Mouse (Mus musculus) liver, embryonic 14.5 days (tissue): ENCODE data around the gene Zar1. TPM values are rescaled to one million over a fixed set of nuclear protein-coding genes. Genes with fewer than 3 reads are reported as not detected.
"Not testable (repeated sequence)": the region's sequence is repeated elsewhere in the genome, so short reads cannot be mapped to it uniquely, and the experiment has no call there.

ENCODE experiments used
- ATAC-seq: fragments of 200-750 bp; cut with Nextera tagmentation; 2 replicates; pipeline ENCODE4 v1.8.0; 2017; ENCODE audit warnings: moderate number of reproducible peaks, mild to moderate bottlenecking, moderate library complexity; ENCODE audit not compliant: insufficient read depth
- DNase-seq, 3 experiments: peaks; one replicate each; pipeline ENCODE4 v3.0.0-alpha.2; 2012 to 2013; ENCODE audit warnings: low read depth in 3 of 3, low spot score in 3 of 3
- H3K27ac ChIP-seq: fragments of 300-500 bp; sonication (generic); 2 replicates; pipeline ENCODE4 v1.5.1; 2014; ENCODE audit warnings: moderate library complexity, mild to moderate bottlenecking, control low read depth, inconsistent platforms
- H3K27me3 ChIP-seq: fragments of 300-500 bp; sonication (generic); 2 replicates; pipeline ENCODE4 v1.6.1; 2014; ENCODE audit warnings: mild to moderate bottlenecking, low read length, moderate library complexity; ENCODE audit not compliant: control insufficient read depth, insufficient read depth
- H3K36me3 ChIP-seq: fragments of 300-500 bp; sonication (generic); replicated peaks from 2 replicates; pipeline ENCODE4 v1.6.1; 2014; ENCODE audit warnings: low read depth; ENCODE audit not compliant: control insufficient read depth, insufficient read depth
- H3K4me1 ChIP-seq, 2 experiments: fragments of 200-500 bp in 1 of 2; fragments of 300-500 bp in 1 of 2; sonication (generic) in 1 of 2; replicated peaks; 2 replicates each; pipeline ENCODE4 v1.6.1; 2012 to 2014; ENCODE audit warnings: antibody characterized with exemption in 1 of 2, inconsistent platforms in 1 of 2, low read length in 1 of 2; ENCODE audit not compliant: control insufficient read depth in 2 of 2, insufficient read depth in 2 of 2
- H3K4me2 ChIP-seq: fragments of 300-500 bp; sonication (generic); 2 replicates; pipeline ENCODE4 v1.6.1; 2014; ENCODE audit warnings: low read depth, mild to moderate bottlenecking, control low read depth, moderate library complexity
- H3K4me3 ChIP-seq, 2 experiments: fragments of 200-500 bp in 1 of 2; fragments of 300-500 bp in 1 of 2; sonication (generic) in 1 of 2; 2 replicates each; pipeline ENCODE4 v1.5.1; 2012 to 2014; ENCODE audit warnings: low read depth in 2 of 2, low read length in 2 of 2, mild to moderate bottlenecking in 2 of 2, control low read depth in 1 of 2, inconsistent platforms in 1 of 2, moderate library complexity in 1 of 2; ENCODE audit not compliant: insufficient read depth in 1 of 2
- H3K9ac ChIP-seq: fragments of 300-500 bp; sonication (generic); replicated peaks from 2 replicates; pipeline ENCODE4 v1.6.1; 2014; ENCODE audit warnings: mild to moderate bottlenecking, control low read depth, moderate library complexity
- H3K9me3 ChIP-seq: fragments of 300-500 bp; sonication (generic); 2 replicates; pipeline ENCODE4 v1.6.1; 2016; ENCODE audit warnings: low read length, mixed read lengths; ENCODE audit not compliant: control insufficient read depth
- CTCF ChIP-seq: IDR thresholded peaks from 2 replicates; pipeline ENCODE4 v1.5.1; 2016; ENCODE audit warnings: antibody characterized with exemption, low read depth, control low read depth
- EP300 ChIP-seq: IDR thresholded peaks from 2 replicates; pipeline ENCODE4 v1.6.1; 2016; ENCODE audit warnings: antibody characterized with exemption, low read depth
- WGBS: fragments of 180-500 bp; shearing (Covaris S2); extraction: QIAGEN DNeasy Blood & Tissue Kit; methylation state at CpG from one replicate; pipeline ENCODE4 v1.1.7; 2014; ENCODE audit not compliant: insufficient replicate concordance; 5-methylcytosine and 5-hydroxymethylcytosine counted together
- polyA plus RNA-seq, 2 experiments: library from polyadenylated mRNA; depleted of rRNA in 1 of 2; stranded (reverse) in 1 of 2; unstranded in 1 of 2; fragments of >200 nt; fragmentation: Nextera tagmentation in 1 of 2; extraction: Ambion mirVana in 1 of 2; gene quantifications; 2 replicates each; pipeline versions ENCODE4 v1.2.1 to v1.2.3; 2012 to 2014

The Zar1 gene
- polyA plus RNA-seq, 2 experiments, result not detected

DNA sequence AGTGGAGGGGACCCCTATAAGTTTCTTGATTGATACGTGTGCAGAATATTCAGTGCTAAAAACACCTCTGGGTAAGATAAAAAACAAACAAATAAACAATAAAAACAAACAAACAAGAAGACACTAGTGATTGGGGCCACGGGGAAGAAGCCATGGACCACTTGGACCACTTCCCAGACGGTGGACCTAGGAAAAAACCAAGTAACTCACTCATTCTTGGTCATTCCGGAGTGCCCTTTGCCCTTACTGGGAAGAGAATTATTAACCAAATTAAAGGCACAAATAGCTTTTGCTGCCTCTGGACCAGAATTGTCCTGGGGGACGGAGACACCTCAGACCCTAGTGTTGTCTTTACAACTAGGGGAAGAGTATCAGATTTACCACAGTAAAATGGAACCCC lies 15.4 kb downstream of the Zar1 start:
- no peak for ATAC-seq
- Histone ChIP-seq H3K4me3 (no peak overlapping the region), H3K27me3 (no peaks in the 10 kb centered on the region), H3K9ac (no peak overlapping the region), H3K4me1 (peaks cover 0 to 3% of the 10 kb centered on the region in 2 experiments; a peak in 2 of 4 replicates), H3K36me3 (no peaks in the 10 kb centered on the region), H3K4me2 (no peak overlapping the region), H3K27ac (no peak overlapping the region), H3K9me3 (no peaks in the 10 kb centered on the region)
- TF ChIP-seq CTCF, result no peak
- TF ChIP-seq EP300, result no peak
- 66% methylated on average over 5 of the region's 5 CpGs for WGBS
- DNase-seq, result no peak

GRCm38 (mm10) chr5:72563183-72563582 lies 17.9 kb downstream of the Zar1 start:
- not testable (repeated sequence) for ATAC-seq, H3K9ac ChIP-seq, DNase-seq, H3K36me3 ChIP-seq, H3K27me3 ChIP-seq, H3K9me3 ChIP-seq, H3K27ac ChIP-seq, H3K4me1 ChIP-seq, H3K4me3 ChIP-seq, H3K4me2 ChIP-seq
- 53% methylated on average over 2 of the region's 2 CpGs for WGBS

- peak; percentile 25 to 30 (median 30) for DNase-seq
- Histone ChIP-seq H3K27ac (no peak overlapping the region), H3K4me3 (no peak overlapping the region), H3K4me1 (peaks cover 3 to 7% of the 10 kb centered on the region in 2 experiments; a peak in 2 of 4 replicates), H3K9me3 (no peaks in the 10 kb centered on the region), H3K36me3 (no peaks in the 10 kb centered on the region; the same call in 1 of the 2 replicates), H3K4me2 (no peak overlapping the region), H3K9ac (no peak overlapping the region), H3K27me3 (no peaks in the 10 kb centered on the region)
- WGBS, result 27% methylated on average over 3 of the region's 3 CpGs
- TF ChIP-seq EP300 (no peak), CTCF (no peak)
- no peak for ATAC-seq
Observed at GRCm38 (mm10) chr5:72560976-72561628, 20.0 kb downstream of the Zar1 start.

DNA sequence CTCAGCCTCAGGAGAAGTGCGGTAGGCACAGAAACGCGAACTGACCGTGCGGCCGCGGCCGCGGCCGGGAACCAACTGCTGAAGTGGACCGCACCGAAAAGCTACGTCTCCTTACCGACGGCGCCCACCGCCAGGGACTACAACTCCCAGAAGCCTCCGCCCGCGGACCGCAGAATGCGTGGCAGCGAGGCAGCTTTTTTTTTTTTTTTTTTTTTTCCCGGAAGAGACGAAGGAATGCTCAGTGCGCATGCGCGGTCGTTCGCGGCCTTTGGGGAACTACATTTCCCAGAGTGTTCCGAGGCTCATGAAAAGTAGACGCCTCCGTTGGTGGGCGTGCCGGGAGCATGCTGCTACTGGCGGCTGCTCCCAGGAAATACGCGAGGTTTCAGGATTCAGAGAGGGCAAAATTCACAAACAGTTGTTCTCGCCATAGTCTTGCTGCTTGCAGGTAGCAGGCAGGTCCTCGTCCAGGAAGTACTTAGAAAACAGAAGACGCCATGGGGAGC lies 21.5 kb downstream of the Zar1 start, which contains the start of gene Nfxl1:
Gene Nfxl1, minus strand, starts transcription at position 141 of the 506 bp plus-strand sequence.
- WGBS, result under 1% methylated on average over 41 of the region's 42 CpGs
- Histone ChIP-seq H3K27me3 (no peaks in the 10 kb centered on the region), H3K9ac (peak within 1 kb of the TSS; percentile 86), H3K27ac (peak within 1 kb of the TSS; percentile 16), H3K36me3 (peaks cover 5% of the 10 kb centered on the region), H3K4me1 (peaks cover 3 to 7% of the 10 kb centered on the region in 2 experiments; a peak in 2 of 4 replicates), H3K9me3 (no peaks in the 10 kb centered on the region), H3K4me2 (peak within 1 kb of the TSS; percentile 90), H3K4me3 (peak within 1 kb of the TSS; percentile 72 to 87)
- DNase-seq, result peak; percentile 94 to 99 (median 95)
- peak; percentile 95 for ATAC-seq
- TF ChIP-seq CTCF (0 out of 2 replicates have a peak, but pooled peaks have one; percentile 2), EP300 (peak; percentile 34; the same call in 1 of the 2 replicates)

- TF ChIP-seq CTCF (no peak; the same call in 1 of the 2 replicates), EP300 (no peak; the same call in 1 of the 2 replicates)
- 2% methylated on average over 54 of the region's 57 CpGs for WGBS
- peaks cover 3 to 7% of the 10 kb centered on the region in 2 experiments; a peak in 2 of 4 replicates for H3K4me1 ChIP-seq
- H3K4me2 ChIP-seq, result peak overlapping the region; percentile 90
- H3K9ac ChIP-seq, result peak overlapping the region; percentile 86
- DNase-seq (peak; percentile 31 to 45 (median 34)), ATAC-seq (peak; percentile 81)
- H3K4me3 ChIP-seq, result peak overlapping the region; percentile 72 to 87
- H3K36me3 ChIP-seq, result peaks cover 8% of the 10 kb centered on the region
- no peaks in the 10 kb centered on the region for H3K9me3 ChIP-seq
- H3K27me3 ChIP-seq, result no peaks in the 10 kb centered on the region
- peak overlapping the region; percentile 16 for H3K27ac ChIP-seq
Observed at GRCm38 (mm10) chr5:72558716-72559526, 22.1 kb downstream of the Zar1 start.
